Mouse (Mus musculus) midbrain, embryonic 16.5 days (tissue): ENCODE measurements around the gene Piwil4. TPM values are rescaled to one million over a fixed set of nuclear protein-coding genes. Genes with fewer than 3 reads are reported as not detected.

Source experiments
- ATAC-seq: fragments of 200-750 bp; cut with Nextera tagmentation; 2 replicates; pipeline ENCODE4 v1.8.0; 2017; ENCODE audit warnings: moderate TSS enrichment
- H3K27ac ChIP-seq: fragments of 300-500 bp; sonication (generic); 2 replicates; pipeline ENCODE4 v1.5.1; 2014; ENCODE audit warnings: mild to moderate bottlenecking, low read length, mixed read lengths
- H3K27me3 ChIP-seq: fragments of 300-500 bp; sonication (generic); 2 replicates; pipeline ENCODE4 v1.6.1; 2014; ENCODE audit warnings: low read depth, low read length, mixed read lengths; ENCODE audit not compliant: control insufficient read depth, insufficient read depth
- H3K36me3 ChIP-seq: fragments of 300-500 bp; sonication (generic); 2 replicates; pipeline ENCODE4 v1.6.1; 2014; ENCODE audit warnings: mild to moderate bottlenecking, low read length, moderate library complexity, mixed read lengths; ENCODE audit not compliant: control insufficient read depth, insufficient read depth
- H3K4me1 ChIP-seq: fragments of 300-500 bp; sonication (generic); 2 replicates; pipeline ENCODE4 v1.6.1; 2014; ENCODE audit warnings: mild to moderate bottlenecking, low read length, mixed read lengths; ENCODE audit not compliant: control insufficient read depth, insufficient read depth
- H3K4me2 ChIP-seq: fragments of 300-500 bp; sonication (generic); 2 replicates; pipeline ENCODE4 v1.6.1; 2014; ENCODE audit warnings: mild to moderate bottlenecking, low read length, mixed read lengths
- H3K4me3 ChIP-seq: fragments of 300-500 bp; sonication (generic); 2 replicates; pipeline ENCODE4 v1.5.1; 2014; ENCODE audit warnings: low read depth, mild to moderate bottlenecking, low read length, moderate library complexity, mixed read lengths
- H3K9ac ChIP-seq: fragments of 300-500 bp; sonication (generic); 2 replicates; pipeline ENCODE4 v1.6.1; 2014; ENCODE audit warnings: low read depth, low read length, mixed read lengths
- H3K9me3 ChIP-seq: fragments of 300-500 bp; sonication (generic); replicated peaks from 2 replicates; pipeline ENCODE4 v1.6.1; 2014; ENCODE audit warnings: mild to moderate bottlenecking, low read length, mixed read lengths; ENCODE audit not compliant: control insufficient read depth, poor library complexity, severe bottlenecking
- WGBS: fragments of 180-500 bp; shearing (Covaris S2); extraction: QIAGEN DNeasy Blood & Tissue Kit; methylation state at CpG from one replicate; pipeline ENCODE4 v1.1.7; 2014; 5-methylcytosine and 5-hydroxymethylcytosine counted together
- polyA plus RNA-seq: library from polyadenylated mRNA; unstranded; fragments of >200 nt; fragmentation: Nextera tagmentation; extraction: Ambion mirVana; gene quantifications from 2 replicates; pipeline ENCODE4 v1.2.1, GENCODE M21; 2015

Piwil4 gene
- polyA plus RNA-seq, 1 experiment from 2014 or later, result 0.34 TPM

GRCm38 (mm10) chr9:14666071-14666470, 74.5 kb downstream of the Piwil4 start:
- no peak overlapping the region for H3K4me2 ChIP-seq
- no peak overlapping the region for H3K27ac ChIP-seq
- H3K4me1 ChIP-seq, result no peaks in the 10 kb centered on the region
- no peaks in the 10 kb centered on the region for H3K27me3 ChIP-seq
- H3K4me3 ChIP-seq, result no peak overlapping the region
- 90% methylated on average over 3 of the region's 3 CpGs for WGBS
- H3K36me3 ChIP-seq, result no peaks in the 10 kb centered on the region
- H3K9me3 ChIP-seq, result no peaks in the 10 kb centered on the region
- H3K9ac ChIP-seq, result no peak overlapping the region
- ATAC-seq, result no peak

GRCm38 (mm10) chr9:14663591-14663990, 76.9 kb downstream of the Piwil4 start:
- no peak overlapping the region for H3K4me3 ChIP-seq
- H3K4me2 ChIP-seq, result no peak overlapping the region
- no peaks in the 10 kb centered on the region for H3K36me3 ChIP-seq
- 86% methylated on average over 2 of the region's 2 CpGs for WGBS
- H3K4me1 ChIP-seq, result no peaks in the 10 kb centered on the region
- no peak overlapping the region for H3K27ac ChIP-seq
- no peak overlapping the region for H3K9ac ChIP-seq
- no peaks in the 10 kb centered on the region for H3K27me3 ChIP-seq
- no peaks in the 10 kb centered on the region for H3K9me3 ChIP-seq
- ATAC-seq, result no peak

- Histone ChIP-seq H3K27ac (no peak overlapping the region), H3K4me1 (no peaks in the 10 kb centered on the region), H3K9me3 (no peaks in the 10 kb centered on the region), H3K9ac (no peak overlapping the region), H3K4me2 (no peak overlapping the region), H3K4me3 (no peak overlapping the region), H3K27me3 (no peaks in the 10 kb centered on the region), H3K36me3 (no peaks in the 10 kb centered on the region)
- WGBS, result 70% methylated on average over 7 of the region's 7 CpGs
- ATAC-seq, result no peak
Observed at GRCm38 (mm10) chr9:14662876-14663275, 77.7 kb downstream of the Piwil4 start.

- no peak for ATAC-seq
Observed at GRCm38 (mm10) chr9:14662138-14662537, 78.4 kb downstream of the Piwil4 start.

GRCm38 (mm10) chr9:14657926-14658325, 82.6 kb downstream of the Piwil4 start:
- H3K4me1 ChIP-seq, result no peaks in the 10 kb centered on the region
- WGBS, result 51% methylated on average over 2 of the region's 2 CpGs

More at GRCm38 (mm10) chr9:14662138-14662537, 78.4 kb downstream of the Piwil4 start:
- H3K4me1 ChIP-seq, result no peaks in the 10 kb centered on the region
- no peaks in the 10 kb centered on the region for H3K27me3 ChIP-seq
- H3K36me3 ChIP-seq, result no peaks in the 10 kb centered on the region
- no peak overlapping the region for H3K9ac ChIP-seq
- H3K4me3 ChIP-seq, result no peak overlapping the region
- H3K9me3 ChIP-seq, result no peaks in the 10 kb centered on the region
- no peak overlapping the region for H3K27ac ChIP-seq
- WGBS, result 83% methylated on average over 9 of the region's 9 CpGs
- no peak overlapping the region for H3K4me2 ChIP-seq

GRCm38 (mm10) chr9:14654010-14654409, 86.5 kb downstream of the Piwil4 start:
- no peak overlapping the region for H3K9ac ChIP-seq
- 81% methylated on average over 2 of the region's 2 CpGs for WGBS
- H3K27me3 ChIP-seq, result no peaks in the 10 kb centered on the region
- H3K9me3 ChIP-seq, result no peaks in the 10 kb centered on the region
- H3K36me3 ChIP-seq, result no peaks in the 10 kb centered on the region
- ATAC-seq, result no peak
- H3K4me1 ChIP-seq, result no peaks in the 10 kb centered on the region
- no peak overlapping the region for H3K4me2 ChIP-seq
- H3K4me3 ChIP-seq, result no peak overlapping the region
- no peak overlapping the region for H3K27ac ChIP-seq

More at GRCm38 (mm10) chr9:14657926-14658325, 82.6 kb downstream of the Piwil4 start:
- no peak overlapping the region for H3K9ac ChIP-seq
- no peak for ATAC-seq
- H3K27ac ChIP-seq, result no peak overlapping the region
- H3K36me3 ChIP-seq, result no peaks in the 10 kb centered on the region
- H3K27me3 ChIP-seq, result no peaks in the 10 kb centered on the region
- no peak overlapping the region for H3K4me2 ChIP-seq
- H3K4me3 ChIP-seq, result no peak overlapping the region
- H3K9me3 ChIP-seq, result no peaks in the 10 kb centered on the region

- no peaks in the 10 kb centered on the region for H3K9me3 ChIP-seq
- no peak overlapping the region for H3K9ac ChIP-seq
- no peak overlapping the region for H3K4me2 ChIP-seq
- H3K36me3 ChIP-seq, result no peaks in the 10 kb centered on the region
- H3K27me3 ChIP-seq, result no peaks in the 10 kb centered on the region
- 43% methylated on average over 1 of the region's 1 CpGs for WGBS
- ATAC-seq, result no peak
- H3K4me3 ChIP-seq, result no peak overlapping the region
- H3K4me1 ChIP-seq, result no peaks in the 10 kb centered on the region
- no peak overlapping the region for H3K27ac ChIP-seq
Observed at GRCm38 (mm10) chr9:14652761-14653160, 87.8 kb downstream of the Piwil4 start.

- Histone ChIP-seq H3K4me1 (peaks cover 6% of the 10 kb centered on the region; the same call in 1 of the 2 replicates), H3K9ac (no peak overlapping the region), H3K4me2 (no peak overlapping the region), H3K9me3 (no peaks in the 10 kb centered on the region), H3K27ac (no peak overlapping the region), H3K27me3 (no peaks in the 10 kb centered on the region), H3K4me3 (no peak overlapping the region), H3K36me3 (no peaks in the 10 kb centered on the region)
- no peak for ATAC-seq
- 87% methylated on average over 8 of the region's 8 CpGs for WGBS
Observed at GRCm38 (mm10) chr9:14647849-14648248, 92.7 kb downstream of the Piwil4 start.

GRCm38 (mm10) chr9:14646641-14647040, 93.9 kb downstream of the Piwil4 start:
- H3K4me3 ChIP-seq, result no peak overlapping the region
- no peak overlapping the region for H3K27ac ChIP-seq
- no peaks in the 10 kb centered on the region for H3K27me3 ChIP-seq
- no peaks in the 10 kb centered on the region for H3K9me3 ChIP-seq
- H3K4me2 ChIP-seq, result no peak overlapping the region
- WGBS, result 100% methylated on average over 1 of the region's 1 CpGs
- peaks cover 11% of the 10 kb centered on the region; the same call in 1 of the 2 replicates for H3K4me1 ChIP-seq
- H3K9ac ChIP-seq, result no peak overlapping the region
- H3K36me3 ChIP-seq, result no peaks in the 10 kb centered on the region
- ATAC-seq, result no peak
